Mouse (Mus musculus): ENCODE measurements around the gene Arhgap28. TPM values are rescaled to one million over a fixed set of nuclear protein-coding genes. Genes with fewer than 3 reads are reported as not detected.

The Arhgap28 gene
- total RNA-seq, 2 experiments from 2014 or later: 11.8 to 12.5 TPM

DNA sequence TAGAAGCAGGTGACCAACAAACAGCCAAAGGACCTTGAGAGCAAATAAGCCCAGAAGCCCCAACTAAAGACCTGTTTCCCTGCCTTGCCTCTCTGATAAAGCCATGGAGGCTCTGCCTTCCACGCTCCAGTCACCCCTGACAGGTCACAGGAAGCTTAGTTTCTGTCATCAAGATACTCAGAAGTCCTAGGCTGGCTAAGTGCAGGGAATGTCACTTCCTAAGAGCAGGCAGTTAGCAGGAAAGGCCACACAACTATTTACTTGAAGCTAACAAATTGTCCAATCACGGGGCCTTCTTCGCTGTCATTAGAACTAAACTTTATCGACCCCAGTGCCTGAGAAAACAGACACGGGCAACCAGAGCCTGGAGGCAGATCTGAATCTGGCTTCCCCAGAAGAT lies 14.2 kb downstream of the Arhgap28 start:
- no peak for DNase-seq

DNA sequence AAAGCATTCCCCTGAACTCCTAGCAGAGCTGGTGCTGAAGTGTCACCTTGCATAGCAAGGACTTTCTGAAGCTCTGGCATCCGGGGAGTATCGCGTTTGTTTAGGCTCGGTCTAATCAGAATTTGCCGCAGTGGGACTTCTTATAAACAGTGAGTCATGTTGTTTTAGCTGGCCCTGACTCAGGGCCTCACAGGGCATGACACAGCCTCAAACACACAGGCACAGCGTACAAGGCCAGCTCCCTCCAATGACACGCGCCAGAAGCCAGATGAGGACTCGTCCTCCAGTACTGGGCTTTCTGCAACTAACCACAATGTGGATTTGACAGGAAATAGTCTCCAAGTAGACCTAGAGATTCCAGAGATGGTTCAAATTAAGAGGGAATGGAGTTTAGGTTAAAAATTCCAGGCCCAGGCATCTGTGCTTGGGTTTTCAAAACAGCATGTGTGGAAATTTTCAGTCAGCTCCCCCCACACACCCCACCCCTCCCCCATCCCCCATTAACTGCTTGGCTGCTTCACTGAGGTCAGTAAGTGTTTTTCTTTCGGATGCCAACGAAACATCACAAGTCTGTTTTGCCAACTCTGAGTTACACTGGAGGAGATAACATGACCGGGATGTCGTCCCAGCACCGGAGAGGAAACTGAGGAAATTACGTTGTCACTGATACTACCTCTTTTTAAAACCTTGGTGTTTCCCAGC lies 14.8 kb downstream of the Arhgap28 start:
- DNase-seq: peak; percentile 67

DNA sequence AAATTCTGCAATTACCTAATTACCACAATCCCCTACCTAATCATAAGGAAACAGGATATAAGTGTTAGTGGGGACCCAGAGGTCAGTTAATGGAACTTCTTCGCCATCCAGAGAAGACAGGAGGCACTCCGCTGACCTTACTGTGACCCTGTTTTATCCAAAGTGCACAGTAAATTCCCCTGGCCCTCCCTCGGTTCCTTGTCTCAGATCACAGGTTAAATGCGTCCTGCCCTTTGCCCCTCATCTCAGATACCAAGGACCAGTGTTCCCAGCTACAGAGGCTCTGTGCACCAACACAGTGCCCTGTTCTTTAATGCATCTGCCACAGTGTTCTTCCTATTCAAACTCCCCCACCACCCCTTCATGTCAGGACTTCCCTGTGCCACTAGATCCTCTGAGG lies 18.4 kb downstream of the Arhgap28 start:
- no peak for DNase-seq

DNA sequence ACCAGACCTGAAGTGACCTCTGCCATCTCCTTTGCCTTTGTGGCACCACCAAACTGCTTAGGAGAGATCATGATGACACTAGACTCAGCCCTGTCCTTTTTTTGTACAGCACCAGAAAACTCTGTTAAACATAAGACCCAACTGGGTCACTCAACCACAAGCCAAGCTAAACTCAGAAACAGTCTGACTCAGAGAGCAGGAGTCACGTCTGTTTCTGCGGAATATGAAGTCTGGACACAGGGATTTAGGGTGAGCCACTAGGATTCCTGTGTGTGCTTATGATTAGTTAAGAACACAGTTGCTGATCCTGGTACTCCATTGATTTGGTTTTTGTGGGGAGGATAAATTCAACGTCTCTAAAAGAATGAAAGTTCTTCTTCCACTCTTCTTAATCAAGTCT lies 23.3 kb downstream of the Arhgap28 start:
- DNase-seq: no peak

DNA sequence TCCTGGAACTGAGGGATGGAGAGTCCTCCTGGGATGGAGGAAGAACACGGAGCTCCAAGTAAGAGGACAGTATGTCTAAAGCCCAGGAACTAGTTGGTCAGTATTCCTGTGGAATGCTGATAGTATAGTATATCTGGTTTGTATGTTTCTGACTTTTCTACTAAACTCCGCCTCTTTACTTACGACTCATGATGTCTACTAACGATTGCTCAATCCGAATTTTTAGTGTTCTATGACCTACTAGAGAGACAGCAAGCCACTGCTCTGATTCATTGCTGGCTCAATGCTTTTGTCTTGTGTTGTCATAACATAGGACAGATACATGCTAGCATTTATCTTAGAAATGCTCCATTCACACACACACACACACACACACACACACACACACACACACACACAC lies 24.7 kb downstream of the Arhgap28 start:
- DNase-seq: no peak

DNA sequence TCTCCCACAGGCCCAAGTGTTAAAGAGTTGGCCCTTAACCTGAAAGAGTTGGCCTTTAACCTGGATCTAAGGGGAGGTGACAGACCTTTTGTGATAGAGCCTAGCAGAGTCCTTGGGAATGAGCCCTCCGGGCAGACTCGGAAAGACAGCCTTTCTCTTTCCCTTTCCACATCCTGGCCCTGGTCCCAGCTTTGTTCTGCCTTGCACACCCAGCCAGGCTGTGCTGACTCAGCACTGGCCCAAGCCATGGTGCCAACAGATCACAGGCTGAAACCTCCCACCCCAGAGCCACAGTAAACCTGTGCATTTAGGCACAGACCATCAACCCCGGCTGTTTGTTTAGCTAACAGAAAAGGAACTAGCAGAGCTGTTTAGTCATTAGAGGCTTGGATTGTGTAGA lies 25.1 kb downstream of the Arhgap28 start:
- DNase-seq: peak; percentile 80

DNA sequence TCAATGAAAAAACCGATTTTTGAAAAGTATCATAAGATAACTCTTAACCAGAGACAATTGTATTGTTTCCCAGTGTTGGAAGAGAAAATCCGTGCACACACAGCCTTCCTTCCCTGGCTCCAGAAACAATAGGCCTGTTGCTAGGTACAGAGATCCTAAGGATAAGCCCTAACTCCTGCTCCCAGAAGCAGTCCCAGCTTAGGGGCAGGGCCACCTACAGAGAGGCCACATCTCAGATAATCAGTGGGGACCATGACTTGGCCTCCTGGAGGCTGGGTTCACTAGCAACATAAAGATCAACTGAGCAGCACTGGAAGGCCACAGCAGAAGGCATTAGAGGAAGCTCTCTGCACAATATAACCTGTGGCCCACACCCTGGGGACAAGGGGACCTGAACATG lies 27.5 kb downstream of the Arhgap28 start:
- no peak for DNase-seq

DNA sequence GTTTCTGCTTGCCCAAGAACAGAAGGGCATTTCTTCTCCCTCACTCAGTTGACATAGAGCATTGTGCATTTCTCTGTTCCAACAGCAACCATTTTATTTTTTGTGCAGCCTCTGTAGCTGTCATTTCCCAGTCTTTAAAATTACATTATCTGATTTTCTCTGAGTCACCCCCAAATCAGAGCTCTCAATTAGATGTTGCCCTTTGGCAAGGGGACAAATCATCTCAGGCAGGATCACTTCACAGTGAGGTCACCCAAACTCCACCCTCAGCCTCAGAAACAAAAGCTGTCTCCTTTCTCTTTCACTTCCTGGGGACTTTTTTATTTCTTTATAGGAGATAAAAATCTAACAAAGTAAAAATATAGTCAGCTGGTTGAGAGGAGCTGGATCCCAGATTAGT lies 27.9 kb downstream of the Arhgap28 start:
- DNase-seq: no peak

DNA sequence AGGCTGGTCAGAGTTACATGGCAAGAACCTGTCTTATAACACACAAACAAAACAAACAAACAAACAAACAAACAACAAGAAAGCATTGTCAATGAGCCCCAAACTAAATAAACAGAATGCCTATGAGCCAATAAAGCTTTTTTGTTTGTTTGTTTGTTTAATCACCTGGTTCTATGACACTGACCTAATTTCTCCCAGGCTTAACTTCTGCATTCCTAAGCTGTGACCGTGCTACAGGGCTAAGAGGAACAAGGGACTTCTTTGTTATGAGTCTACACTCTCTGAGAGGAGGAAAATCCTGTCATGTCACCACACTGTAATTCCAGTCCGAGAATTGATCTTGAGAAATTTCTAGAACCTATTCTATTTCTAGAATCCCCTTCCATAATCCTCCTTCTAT lies 29.2 kb downstream of the Arhgap28 start:
- no peak for DNase-seq

DNA sequence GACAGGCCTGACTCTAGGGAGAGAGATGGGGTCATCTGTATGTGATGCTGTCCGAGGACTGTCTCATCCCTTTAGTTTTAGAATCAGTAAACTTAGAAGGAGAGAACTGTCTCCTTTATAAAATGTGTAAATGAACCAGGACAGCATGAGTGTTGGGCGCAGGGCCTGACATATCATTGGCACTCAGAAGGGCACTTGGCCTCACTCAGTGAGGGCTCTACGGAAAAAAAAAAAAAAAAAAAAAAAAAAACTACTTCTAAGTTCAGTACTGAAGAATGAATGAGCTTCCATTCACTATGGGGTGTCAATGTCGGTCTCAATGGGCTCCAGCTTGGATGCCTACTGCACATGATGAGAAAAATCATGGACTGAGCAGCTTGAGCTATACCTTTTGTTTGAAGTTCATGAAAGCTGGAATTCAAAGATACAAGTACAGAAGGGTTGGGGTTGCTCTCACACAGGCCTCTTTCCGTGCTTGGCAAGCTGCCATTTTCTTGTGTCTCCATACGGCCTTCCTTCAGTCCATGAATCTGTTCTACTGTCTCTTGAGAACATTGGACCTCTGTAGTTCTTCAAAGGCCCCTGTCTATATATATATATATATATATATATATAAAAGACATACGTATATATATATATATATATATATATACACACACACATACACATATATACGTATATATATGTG lies 36.9 kb downstream of the Arhgap28 start:
- no peak for DNase-seq

DNA sequence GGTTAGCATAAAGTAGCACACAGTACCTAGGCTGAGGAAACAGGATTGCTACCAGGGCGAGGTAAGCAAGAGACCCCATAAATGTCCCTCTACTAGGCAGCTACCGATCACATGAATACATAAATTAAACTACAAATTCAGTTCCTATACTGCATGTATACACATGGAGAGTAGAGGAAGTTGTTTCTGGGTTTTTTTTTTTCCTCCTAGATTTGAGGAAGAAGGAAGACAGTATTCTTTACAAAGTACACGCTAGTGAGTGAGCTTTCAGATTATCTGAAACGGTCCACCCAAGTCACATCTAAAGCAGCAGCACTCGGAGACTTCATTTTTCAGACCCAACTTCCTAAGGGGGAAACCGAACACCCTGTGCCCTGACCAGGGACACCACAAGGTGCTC lies 41.1 kb downstream of the Arhgap28 start:
- DNase-seq: no peak

DNA sequence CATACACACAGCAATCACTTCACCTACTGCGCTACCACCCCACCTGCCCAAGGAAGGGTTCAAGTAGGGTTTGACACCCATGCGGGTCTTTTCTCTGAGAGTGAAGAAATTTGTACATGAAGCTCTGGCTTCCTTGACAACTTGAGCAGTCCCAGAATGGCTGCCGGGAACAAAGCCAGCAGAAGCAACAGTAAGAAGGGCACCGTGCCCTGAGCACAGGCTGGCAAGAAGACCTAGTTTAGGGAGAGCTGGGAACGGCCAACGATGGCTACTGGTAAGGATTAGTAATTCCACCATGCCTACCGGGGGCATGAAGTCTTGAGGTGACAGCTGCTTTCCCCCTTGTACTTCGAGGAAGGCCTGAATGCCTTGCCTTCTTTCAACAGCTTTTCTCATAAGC lies 41.9 kb downstream of the Arhgap28 start:
- DNase-seq: no peak

DNA sequence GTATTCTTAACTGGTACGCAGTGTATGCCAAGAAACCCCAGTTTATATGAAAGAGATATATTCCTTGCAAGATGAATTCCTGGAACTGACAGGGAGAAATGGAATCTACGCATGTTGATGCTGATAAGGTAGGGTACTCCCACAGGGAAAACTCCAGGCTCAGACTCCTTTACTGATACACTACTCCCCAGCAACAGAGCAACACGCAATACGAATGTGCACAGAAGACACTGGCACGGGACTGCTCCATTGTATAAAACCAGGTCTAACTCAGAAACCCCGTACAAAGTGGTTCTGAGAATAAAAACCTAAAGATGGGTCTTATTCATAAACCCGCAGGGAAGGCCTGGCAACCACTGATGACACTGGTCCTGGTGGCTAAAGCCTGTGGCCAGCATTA lies 45.0 kb downstream of the Arhgap28 start:
- no peak for DNase-seq

DNA sequence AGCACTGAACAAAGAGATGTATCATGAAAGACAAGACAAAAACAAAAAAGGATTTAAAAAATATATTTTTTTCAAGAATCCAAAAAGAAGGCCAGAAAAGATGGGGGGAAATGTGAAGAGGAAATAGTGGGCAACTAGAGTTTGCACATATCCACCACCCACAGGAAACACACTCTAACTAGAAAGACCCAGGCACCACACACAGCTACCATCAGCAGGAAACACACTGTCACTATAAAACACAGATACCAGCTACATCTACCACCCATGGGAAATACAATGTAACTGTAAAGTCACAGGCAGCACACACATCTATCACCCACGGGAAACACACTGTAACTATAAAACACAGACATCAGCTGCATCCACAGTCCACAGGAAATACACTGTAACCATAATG lies 46.3 kb downstream of the Arhgap28 start:
- no peak for DNase-seq

DNA sequence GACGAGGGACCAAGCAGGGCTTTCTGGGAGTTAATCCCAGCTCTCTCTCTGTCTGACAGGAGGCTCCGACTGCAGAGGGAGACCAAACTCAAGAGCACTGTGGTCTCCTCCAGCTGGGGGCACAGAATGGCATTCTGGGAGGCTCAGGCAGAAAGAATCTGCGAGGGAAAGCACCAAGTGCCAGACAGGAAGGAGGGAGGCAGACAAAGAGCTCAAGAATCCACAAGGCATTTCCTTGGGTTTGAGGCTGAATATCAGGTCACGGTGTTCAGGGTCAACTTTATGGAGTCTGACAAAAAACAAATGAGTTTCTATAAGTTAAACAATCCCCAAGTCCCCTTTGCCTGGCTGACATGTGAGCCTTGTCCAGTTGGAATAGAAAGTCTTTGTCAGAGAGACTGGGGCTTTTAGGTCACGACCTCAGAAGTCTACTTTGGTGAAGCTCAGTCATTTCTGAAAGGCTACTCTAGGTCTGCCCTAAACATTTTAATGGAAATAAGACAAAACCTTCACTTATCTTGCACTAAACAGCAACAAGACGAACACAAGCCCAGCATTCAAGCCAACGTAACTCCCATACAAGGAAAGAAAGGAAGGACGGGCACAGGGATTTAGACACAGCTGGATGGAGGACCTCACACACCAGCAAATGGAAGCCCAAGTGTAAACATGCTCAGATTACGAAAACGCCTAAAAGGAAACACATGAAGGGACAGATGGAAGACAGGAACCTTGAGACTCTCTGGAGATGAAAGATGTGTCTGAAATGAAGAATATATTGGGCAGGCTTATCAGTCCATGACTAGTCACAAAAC lies 47.8 kb downstream of the Arhgap28 start:
- DNase-seq: no peak

DNA sequence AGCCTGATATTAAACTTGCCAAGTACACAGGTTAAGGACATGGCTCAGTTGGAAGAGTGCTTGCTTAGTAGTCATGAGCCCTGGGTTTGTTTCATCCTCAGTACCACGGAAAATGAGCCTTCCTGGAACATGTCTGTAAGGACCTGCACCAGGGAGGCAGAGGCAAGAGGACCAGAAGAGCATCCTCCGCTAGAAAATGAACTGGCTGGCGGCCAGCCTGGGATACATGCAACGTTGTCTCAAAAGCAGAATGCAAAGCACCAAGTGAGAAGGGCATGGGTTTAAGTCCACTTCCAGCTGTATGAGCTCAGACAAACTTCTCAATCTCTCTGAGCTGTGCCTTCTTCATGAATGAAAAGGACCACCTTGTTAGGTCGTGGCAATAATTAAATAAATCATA lies 49.0 kb downstream of the Arhgap28 start:
- DNase-seq: no peak

DNA sequence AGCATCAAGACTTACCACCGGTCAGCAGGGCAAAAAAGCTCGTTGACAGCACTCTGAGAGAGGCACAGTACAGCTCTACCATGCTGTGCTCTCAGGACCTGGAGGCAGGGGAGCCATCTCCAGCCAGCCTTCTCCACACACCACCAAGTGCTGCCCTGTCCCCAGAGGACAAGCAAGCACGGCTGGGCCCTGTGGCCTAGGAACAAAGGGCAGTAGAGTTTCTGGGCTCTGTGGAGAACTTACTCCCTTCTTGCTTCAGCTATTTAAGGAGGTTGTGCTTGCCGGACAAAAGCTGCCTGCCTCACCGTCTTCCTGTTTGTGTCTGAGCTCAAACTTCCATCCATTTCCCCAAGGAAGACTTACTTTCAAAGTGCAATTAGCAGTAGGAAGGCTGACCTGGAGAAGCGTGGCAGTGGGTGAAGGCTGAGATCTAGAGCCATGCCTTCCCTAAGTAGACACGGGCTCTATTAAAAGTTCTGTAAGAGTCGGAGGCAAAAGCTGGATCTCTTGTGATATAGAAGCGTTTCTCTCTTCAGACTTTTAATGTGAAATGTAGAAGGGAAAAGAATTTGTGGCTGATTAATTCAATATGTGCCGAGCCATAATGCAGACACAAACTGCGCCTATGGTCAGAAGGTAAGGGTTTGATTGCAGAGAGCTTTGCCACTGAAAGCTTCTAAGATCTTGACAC lies 53.3 kb downstream of the Arhgap28 start:
- DNase-seq: peak; percentile 10

DNA sequence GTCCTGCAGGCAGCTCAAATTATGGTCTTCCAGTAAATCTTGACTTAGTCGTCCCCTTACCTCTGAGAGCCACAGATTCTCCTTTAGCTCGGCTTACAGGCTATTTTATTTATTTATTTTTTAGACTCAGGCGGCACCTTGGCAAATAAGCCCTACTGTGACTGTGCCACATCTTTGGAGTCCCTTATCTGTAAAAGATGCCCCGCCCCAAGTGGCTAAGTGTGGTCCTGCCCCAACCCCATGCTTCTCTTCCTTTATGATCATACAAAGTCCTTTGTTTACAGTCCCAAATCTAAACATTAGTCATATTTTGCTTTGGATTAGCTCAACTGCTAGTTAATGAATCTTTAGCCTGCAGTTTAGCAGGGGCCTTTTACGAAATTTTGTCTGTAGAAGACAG lies 55.3 kb downstream of the Arhgap28 start:
- no peak for DNase-seq

DNA sequence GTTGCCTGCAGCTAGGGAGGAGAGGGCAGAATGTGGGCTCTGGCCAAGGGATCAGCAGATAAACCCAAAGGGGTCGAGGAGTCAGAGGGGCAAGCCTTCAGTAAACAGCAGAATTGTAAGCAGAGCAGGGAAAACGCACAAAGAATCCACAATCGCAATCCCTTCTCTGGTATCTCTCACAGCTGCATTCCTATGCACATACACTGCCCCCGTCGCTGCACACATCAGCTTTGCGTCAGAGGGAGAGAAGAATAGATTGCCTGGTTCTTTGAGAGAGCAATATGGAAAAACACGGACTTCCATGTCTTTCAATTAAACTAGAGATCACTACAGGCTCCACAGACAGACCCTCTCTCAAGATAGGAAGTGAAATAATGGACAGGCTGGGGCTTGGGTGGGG lies 58.5 kb downstream of the Arhgap28 start:
- DNase-seq: no peak

DNA sequence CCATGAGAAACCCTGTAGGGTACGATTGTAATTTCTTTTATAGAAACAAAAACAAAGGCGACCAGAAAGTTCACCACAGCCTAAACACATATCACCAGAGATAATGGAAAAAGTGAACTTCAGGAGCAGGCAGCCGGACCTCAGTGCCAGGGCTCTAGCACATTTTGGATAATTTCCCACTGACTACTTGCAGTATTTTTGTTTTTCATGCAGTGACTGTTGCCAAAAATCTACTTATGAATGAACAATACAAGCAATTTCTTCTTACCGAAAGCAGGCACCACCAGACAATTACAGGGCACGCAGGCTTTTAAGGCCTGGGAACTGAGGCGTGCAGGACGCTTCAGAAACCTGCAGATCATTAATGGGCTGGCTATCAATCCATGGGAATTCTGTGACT lies 59.7 kb downstream of the Arhgap28 start:
- no peak for DNase-seq

DNA sequence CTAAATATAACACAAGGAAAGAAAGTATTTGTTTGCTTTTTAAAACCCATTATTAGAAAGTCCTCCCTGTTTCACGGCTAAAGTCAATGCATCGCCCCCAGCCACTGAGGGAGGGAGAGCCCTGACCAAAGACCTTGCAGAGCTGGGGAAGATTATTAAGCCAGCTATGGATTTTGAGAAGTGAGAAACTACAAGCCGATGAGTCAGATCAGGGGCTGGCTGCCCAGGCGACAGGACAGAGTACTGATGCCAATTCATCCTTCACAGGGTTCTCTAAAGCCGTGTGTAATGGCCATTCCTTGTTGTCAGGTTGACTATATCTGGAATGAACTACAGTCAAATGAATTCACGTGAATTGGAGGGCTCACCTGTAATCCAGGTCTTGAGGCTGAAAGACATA lies 62.9 kb downstream of the Arhgap28 start:
- no peak for DNase-seq

DNA sequence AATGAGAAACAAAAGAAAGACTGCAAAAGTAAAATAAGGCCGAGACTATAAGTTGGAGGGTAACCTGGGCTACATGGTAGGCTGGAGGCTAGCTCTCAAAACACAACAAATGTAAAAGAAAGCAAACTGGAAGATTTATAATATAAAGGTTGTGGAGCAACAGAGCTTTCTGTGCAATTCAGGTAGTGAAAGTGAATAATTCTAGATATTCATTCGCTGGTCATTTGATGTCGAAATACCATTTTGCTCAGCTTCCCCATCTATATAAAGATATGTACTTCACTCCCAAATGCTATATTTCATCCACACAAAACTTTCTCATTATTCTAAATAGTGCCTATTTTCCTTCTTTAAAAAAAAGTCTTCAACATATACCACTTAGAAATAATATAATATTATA lies 66.9 kb downstream of the Arhgap28 start:
- DNase-seq: no peak

DNA sequence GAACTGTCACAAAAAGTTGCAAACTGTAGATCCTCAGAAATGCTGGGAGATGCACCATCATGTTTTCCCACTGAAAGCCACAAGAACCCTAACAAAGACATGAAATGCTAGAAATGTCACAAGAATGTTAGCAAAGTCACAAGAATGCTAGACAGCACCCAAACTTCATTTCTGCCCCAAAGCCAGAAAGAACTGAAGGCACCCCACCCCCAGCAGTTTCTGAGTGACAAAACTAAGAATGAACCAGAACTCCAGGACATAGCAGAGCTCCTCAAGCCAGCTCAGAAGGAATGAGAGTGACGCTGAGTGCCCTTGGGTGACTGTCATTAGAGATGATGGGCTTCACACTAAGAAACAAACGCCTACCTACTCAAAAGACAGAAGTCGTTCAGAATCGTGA lies 68.4 kb downstream of the Arhgap28 start:
- no peak for DNase-seq

Data from heart, postnatal 4 days (tissue).